Mouse (Mus musculus) ovary, postnatal 10 days (tissue): ENCODE measurements around the gene Tmem256.
"Not testable (repeated sequence)": the region's sequence is repeated elsewhere in the genome, so short reads cannot be mapped to it uniquely, and the experiment has no call there.

Experiments used
- DNase-seq: peaks from one replicate; pipeline ENCODE4 v3.0.0; 2022; ENCODE audit warnings: low spot score

The Tmem256 gene

GRCm38 (mm10) chr11:69855347-69855746 lies 17.0 kb downstream of the Tmem256 start:
- no peak for DNase-seq

- no peak for DNase-seq
Observed at GRCm38 (mm10) chr11:69858113-69858998, 20.0 kb downstream of the Tmem256 start, which contains the start of gene Tnk1. TSS of gene Tnk1 (minus strand) at chr11:69858730.

- not testable (repeated sequence) for DNase-seq
Observed at GRCm38 (mm10) chr11:69863729-69864128, 25.4 kb downstream of the Tmem256 start.

DNA sequence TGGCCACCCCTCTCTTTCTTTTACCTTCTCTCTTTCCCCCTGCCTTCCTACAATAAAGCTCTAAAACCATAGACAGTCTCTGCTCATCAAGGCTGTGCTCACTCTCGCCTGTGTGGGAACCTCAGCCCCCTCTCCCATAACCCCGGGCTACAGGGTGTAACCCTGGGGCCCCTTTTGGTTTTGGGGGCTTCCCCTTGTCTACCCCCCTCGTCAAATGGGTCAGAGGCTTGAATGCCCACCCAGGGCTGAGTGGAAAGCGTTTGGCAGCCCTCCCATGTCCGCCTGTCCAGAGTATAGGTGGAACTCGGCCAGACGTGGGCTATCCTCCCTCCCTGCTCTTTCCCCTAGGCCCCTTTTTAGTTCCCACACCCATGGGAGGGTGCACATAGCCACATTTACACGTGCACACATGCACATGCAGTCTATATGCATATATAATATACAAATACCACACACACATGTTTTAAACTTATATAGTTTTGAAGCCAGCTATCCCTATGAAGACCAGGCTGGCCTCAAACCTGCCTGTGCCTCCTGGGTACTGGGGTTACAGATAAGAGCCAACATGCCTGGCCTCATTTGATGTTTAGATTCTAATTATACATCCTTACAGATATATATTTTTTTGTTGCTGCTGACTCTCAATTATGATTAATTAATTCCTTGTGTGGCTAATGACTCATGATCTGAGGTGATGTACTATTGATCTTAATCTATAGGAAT lies 26.0 kb downstream of the Tmem256 start:
- no peak for DNase-seq

DNA sequence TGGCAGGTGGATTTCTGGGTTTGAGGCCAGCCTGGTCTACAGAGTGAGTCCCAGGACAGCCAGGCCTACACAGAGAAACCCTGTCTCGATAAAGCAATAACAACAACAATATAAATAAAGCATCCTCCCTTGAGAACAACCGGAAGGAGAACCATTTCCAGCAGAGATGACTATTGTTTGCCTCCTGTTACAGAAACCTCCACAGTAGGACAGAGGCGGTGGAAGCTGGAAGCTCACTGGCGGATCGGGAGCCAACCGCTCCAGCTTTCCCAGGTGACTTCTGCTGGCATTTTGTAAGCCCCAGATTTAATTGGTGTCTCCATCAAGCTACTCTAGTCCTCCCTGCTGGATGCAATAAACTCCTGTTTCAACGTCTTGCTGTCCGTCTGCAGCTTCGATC lies 27.2 kb downstream of the Tmem256 start:
- no peak for DNase-seq

DNA sequence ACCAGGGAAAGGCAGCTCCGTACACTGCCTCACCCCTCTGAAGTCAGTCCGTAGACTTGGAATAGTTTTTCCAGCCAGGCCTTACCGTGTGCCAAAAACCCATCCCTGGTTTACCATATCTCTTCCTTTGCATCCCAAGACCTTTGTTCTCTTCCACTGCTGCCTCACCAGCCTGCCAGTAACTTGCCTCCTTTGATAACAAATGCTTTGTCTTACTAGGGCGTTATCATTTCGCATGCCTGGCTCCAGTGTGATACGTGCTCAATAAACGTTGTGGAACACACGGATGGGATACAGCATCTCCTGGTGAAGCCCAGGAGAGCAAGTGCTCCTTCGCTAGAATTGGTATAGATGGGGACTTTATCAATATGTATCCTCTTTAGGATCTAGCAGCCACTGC lies 29.0 kb downstream of the Tmem256 start:
- no peak for DNase-seq

- no peak for DNase-seq
Observed at GRCm38 (mm10) chr11:69870289-69871069, 32.2 kb downstream of the Tmem256 start.

GRCm38 (mm10) chr11:69871822-69872221 lies 33.5 kb downstream of the Tmem256 start:
- no peak for DNase-seq

GRCm38 (mm10) chr11:69872451-69872850 lies 34.1 kb downstream of the Tmem256 start:
- DNase-seq: no peak

- no peak for DNase-seq
Observed at GRCm38 (mm10) chr11:69876186-69876585, 37.9 kb downstream of the Tmem256 start.

DNA sequence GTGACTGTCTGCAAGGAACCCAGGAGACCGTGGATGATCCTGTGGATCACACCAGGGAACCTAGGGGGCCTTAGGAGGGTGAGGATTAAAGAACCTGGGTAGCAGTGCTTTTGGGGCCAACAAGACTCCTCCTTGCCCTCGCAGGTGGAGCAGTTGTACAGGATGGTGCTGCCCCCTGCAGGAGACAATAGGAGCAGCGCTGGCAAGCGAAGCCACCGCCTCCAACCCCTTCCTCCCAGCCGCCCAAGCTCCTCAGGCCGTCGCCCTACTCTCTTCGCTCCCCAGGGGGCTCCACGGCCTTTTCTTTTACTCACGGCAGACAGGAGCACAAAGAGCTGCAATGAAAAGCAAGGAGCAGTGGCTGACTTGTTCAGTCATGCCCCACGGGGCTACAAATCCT lies 38.6 kb downstream of the Tmem256 start:
- peak; percentile 80 for DNase-seq

DNA sequence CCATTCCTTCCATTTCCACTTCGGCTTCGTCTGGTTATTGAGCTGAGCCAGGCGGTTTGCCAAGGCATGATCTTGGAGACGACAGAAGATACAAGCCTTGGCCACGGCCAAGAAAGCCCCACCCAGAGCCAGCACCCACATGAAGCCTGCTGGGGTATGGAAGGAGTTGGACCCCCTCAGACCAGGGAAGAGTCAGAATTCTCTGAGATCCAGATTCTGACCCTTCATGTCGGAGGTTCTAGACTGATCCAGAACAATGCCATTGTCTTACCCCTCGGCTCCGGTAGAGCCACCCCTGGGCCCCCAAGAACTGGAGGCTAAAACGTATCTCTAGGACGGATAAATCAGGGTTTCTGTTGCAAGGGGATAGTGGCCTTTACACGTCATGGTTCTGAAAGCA lies 39.6 kb downstream of the Tmem256 start, which contains the start of gene Tmem95:
Tmem95 (minus strand) TSS at position 141 of the 400 bp plus-strand sequence.
- no peak for DNase-seq

DNA sequence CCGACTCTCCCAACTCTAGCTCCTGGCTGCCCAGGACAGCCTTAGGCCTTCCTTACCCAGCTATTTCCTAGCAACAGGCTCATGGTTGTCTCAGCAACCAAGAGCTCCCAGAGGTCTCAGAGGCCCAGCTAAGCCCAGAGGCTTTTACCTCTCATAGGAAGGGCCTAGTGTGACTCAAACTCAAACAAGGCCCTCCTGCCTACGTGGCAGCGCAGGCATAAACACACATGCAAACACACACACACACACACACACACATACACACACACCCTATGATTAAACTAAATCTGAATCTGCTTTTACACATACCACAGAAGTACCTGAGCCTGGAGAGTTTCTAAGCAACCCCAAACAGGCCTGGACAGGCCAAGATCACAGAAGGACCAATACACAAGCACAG lies 40.1 kb downstream of the Tmem256 start:
- no peak for DNase-seq

DNA sequence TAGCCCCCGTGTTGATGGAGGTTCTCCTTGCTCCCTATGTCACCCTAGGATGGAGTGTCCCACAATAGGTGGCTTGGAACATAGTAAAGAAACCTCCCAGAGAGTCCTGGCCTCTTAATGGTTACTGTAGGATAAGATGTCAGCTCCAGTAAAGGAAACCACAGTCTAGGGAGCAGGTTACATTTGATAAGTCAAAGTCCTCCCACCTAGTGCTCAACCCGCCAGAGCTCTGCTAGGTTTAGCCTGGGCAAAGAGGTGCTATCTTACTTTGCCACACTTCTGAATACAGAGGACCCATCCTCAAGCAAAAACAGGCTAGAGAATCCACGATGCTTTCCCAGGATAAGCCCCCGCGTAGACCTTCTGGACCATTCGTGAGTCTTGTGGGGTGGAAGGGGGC lies 40.6 kb downstream of the Tmem256 start:
- DNase-seq: no peak

DNA sequence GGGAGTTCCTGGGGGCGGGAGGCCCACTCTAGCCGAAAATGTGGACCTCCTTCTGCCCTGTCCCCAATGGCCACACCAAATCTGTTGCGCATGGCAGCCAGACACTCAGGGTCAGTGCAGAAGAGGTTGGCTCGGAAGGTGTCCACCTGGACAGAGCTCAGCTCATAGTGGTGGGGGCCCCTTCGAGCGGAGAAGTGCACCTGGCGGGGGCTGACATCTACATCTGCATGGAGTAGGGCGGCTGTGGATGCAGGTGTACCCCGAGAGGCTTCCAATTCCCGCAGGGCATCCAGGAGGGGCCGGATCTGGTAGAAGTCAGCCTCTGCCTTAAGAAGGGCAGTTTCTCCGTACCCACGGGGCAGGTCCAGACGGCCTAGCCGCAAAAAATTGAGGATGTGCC lies 41.4 kb downstream of the Tmem256 start:
- DNase-seq: no peak

- DNase-seq: no peak
Observed at GRCm38 (mm10) chr11:69880506-69880852, 42.2 kb downstream of the Tmem256 start.

GRCm38 (mm10) chr11:69880853-69881603 lies 42.7 kb downstream of the Tmem256 start, which contains the start of gene Kctd11:
TSS of gene Kctd11 (minus strand) at chr11:69881406.
- DNase-seq: peak; percentile 76

- DNase-seq: no peak
Observed at GRCm38 (mm10) chr11:69881787-69882670, 43.7 kb downstream of the Tmem256 start.

- DNase-seq: no peak
Observed at GRCm38 (mm10) chr11:69883066-69883465, 44.8 kb downstream of the Tmem256 start.

GRCm38 (mm10) chr11:69883527-69884151 lies 45.3 kb downstream of the Tmem256 start:
- DNase-seq: no peak
